Mouse (Mus musculus): ENCODE data around the gene Klhl36. TPM values are rescaled to one million over a fixed set of nuclear protein-coding genes. Genes with fewer than 3 reads are reported as not detected.

Klhl36 gene
- total RNA-seq, 2 experiments from 2014 or later, result 1.3 to 1.4 TPM

Other genes starting within 250 kb of the Klhl36 start
- gene Adad2, start 249.5 kb upstream of the Klhl36 start, total RNA-seq (2021), result under 1 TPM in 1 of 2 experiments, not detected in 1; 0.23 TPM
- 10 to 100 TPM in 1 of 2 experiments, 1 to 10 TPM in 1; 8.6 to 12.6 TPM for gene Kcng4, start 226.6 kb upstream of the Klhl36 start, total RNA-seq (2021)
- 100 to 1,000 TPM in 1 of 2 experiments, 10 to 100 TPM in 1; 74.0 to 104 TPM for gene Wfdc1, start 195.9 kb upstream of the Klhl36 start, total RNA-seq (2021)
- under 1 TPM in 1 of 2 experiments, not detected in 1; 0.13 TPM for gene Atp2c2, start 162.3 kb upstream of the Klhl36 start, total RNA-seq (2021)
- gene Tldc1, start 83.8 kb upstream of the Klhl36 start, total RNA-seq (2021), result 1 to 10 TPM; 3.2 to 4.0 TPM
- 10 to 100 TPM in 1 of 2 experiments, 1 to 10 TPM in 1; 6.5 to 11.3 TPM for gene Cotl1, start 21.7 kb upstream of the Klhl36 start, total RNA-seq (2021)
- 10 to 100 TPM; 42.2 to 50.1 TPM for gene Usp10, start 48.1 kb downstream of the Klhl36 start, total RNA-seq (2021)
- 1 to 10 TPM in 1 of 2 experiments, not detected in 1; 6.7 TPM for gene Gm20388, start 48.6 kb downstream of the Klhl36 start, total RNA-seq (2021)
- 1 to 10 TPM; 5.2 to 8.3 TPM for gene Crispld2, start 130.2 kb downstream of the Klhl36 start, total RNA-seq (2021)
- gene Zdhhc7, start 239.2 kb downstream of the Klhl36 start, total RNA-seq (2021), result 10 to 100 TPM; 24.9 to 26.2 TPM

Data from gastrocnemius, postnatal 25 days (tissue).